Mouse (Mus musculus) E14TG2a.4 (cell line): ENCODE data around the gene Impdh1.

Experiments used
- CTCF ChIP-seq: conservative IDR thresholded peaks from 2 replicates; pipeline ENCODE4 v1.5.1; 2014; ENCODE audit warnings: low read length
- NANOG ChIP-seq: IDR thresholded peaks from 2 replicates; pipeline ENCODE4 v1.6.1; 2014; ENCODE audit warnings: borderline replicate concordance, low read length, mixed read lengths
- POU5F1 ChIP-seq: IDR thresholded peaks from 2 replicates; pipeline ENCODE4 v1.6.1; 2014; ENCODE audit warnings: low read length, borderline replicate concordance

- TF ChIP-seq CTCF (no peak), POU5F1 (no peak), NANOG (no peak)
Measured at GRCm38 (mm10) chr6:29210231-29210936, 5.8 kb downstream of the Impdh1 start.
